Mouse (Mus musculus) liver, adult (tissue): ENCODE data around the gene Myrip.

Source experiments
- GATA4 ChIP-seq: IDR thresholded peaks from 2 replicates; pipeline ENCODE4 v1.6.1; 2014; ENCODE audit warnings: mild to moderate bottlenecking, low read length; ENCODE audit not compliant: insufficient replicate concordance

Gene Myrip

GRCm38 (mm10) chr9:120304300-120305137 lies 3.2 kb downstream of the Myrip start:
- no peak for TF ChIP-seq GATA4

- TF ChIP-seq GATA4, result no peak
Observed at GRCm38 (mm10) chr9:120315171-120315570, 13.9 kb downstream of the Myrip start.

- no peak for TF ChIP-seq GATA4
Observed at GRCm38 (mm10) chr9:120319099-120319498, 17.8 kb downstream of the Myrip start.

DNA sequence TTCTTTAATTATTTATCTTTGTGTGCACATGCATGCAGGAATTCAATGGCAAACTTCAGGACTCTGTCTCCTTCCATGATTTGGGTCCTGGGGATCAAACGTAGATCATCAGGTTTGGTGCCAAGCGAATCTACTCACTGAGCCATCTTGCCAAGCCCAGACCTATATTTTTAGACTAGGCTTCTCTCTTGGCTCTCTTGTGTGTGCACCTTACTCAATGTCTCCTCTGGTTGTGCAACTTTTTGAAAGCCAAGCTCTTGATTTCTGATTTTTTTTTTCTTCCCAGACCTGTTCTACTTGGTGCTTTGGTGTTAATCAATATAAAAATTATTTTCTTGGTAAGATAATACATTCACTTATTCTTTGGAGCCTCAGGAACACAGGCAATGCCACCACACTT lies 19.3 kb downstream of the Myrip start:
- no peak for TF ChIP-seq GATA4

DNA sequence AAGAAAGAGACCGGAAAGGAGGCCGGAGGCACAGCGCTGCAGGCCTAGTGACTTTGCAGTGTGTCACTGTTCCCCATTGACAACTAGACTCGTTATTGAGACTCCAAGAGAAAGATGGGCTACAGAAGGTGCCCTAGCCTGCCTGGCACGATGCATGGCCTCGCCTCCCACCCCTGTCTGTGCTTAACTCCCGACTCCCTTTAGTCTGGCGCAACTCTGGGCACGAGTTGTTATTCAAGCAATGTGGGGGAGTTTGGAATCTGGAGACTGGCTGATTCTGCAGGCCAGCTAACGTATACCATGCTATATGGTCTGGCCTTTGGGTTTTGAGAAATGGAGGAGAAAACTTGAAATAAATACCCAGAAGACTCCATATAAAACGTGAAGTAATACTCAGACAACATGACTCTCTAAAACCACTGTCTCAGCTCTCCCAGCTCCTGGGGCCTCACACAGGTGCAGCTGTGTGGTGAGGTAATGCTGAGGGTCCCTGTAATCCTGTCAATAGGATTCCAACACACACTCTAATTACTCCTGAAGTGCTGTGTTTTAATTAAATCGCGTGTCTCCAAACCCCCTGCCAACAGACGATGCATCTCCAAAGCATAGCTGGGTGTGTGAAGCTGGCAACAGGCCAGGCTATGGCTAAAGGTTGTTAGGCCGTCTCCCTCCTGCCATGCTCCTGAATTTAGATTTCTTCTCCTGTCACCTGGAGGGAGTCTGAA lies 21.6 kb downstream of the Myrip start:
- no peak for TF ChIP-seq GATA4

DNA sequence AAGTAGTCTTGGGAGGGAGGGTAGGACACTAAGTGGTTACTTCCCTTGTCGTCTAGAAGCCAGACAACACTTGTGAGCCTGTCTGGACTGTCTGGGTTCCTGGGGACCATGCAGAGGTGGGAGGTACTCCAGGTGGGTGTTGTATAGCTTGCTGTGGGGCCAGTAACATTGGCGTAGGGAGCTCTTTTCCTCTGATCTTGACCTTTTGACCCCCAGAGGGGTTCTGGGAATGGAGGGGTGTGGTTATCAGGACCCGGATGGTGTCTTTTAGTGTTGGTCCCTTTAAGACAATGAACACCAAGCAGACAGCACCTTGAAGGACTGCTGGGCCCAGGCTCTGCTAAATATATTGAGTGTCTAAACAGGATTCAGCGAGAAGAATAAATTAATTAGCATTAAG lies 36.9 kb downstream of the Myrip start:
- no peak for TF ChIP-seq GATA4

DNA sequence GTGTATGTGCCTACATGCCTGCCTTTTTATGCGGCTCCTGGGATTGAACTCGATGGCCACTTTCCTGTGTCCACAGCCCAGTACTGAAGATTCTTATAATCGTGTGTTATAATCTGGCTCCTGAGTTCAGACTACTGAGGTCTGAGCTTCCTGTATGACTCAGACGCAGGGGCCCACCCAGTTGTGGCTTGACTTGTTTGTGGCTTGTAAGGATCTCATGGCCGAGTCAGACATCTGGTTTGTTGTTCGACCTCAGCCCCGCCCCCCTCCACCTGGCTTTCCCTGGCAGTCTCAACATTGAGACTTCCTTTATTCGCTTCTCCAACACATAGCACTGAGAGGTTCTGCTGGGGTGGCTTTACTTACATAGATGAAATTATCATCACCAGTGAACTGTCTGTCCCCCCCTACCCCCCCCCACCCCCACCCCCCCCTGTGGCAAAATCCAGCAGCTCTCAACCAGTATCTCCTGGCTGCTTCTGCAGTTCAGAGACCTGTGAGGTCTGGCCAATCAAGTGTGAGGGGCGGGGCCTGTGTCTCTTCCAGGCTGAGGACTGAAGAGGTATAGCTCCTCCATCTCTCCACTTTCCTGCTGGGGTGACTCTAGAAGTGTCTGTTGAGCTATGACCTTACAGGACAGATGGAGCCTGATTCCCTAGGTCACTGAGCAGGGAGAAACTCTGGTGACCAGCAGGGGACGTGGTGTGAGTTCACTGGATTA lies 38.8 kb downstream of the Myrip start:
- no peak for TF ChIP-seq GATA4

GRCm38 (mm10) chr9:120343123-120343790 lies 41.9 kb downstream of the Myrip start:
- TF ChIP-seq GATA4, result no peak

DNA sequence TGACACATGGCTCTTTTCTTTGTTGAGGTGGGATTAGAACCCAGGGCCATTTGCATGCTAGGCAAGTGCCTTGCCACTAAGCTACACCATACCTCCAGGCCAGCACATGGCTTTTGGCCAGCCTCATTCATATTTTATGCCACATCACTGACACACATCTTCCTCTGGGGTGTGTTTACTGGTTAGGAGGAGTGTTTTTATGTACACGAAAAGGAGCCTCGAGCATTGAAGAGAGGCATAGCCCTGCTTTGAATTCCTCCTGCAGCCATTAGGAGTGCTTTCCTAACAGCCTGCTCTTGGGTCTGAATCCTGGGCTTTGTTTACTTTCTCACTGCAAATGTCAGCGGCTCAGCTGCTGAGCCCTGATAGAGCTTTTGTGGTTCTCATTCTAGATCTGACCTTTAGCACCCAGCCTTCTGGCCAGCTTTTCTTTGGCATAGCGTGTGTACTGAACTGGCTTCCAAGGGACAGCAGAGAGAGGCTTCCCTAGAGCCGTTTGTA lies 44.4 kb downstream of the Myrip start:
- peak; percentile 37; the same call in 1 of the 2 replicates for TF ChIP-seq GATA4

DNA sequence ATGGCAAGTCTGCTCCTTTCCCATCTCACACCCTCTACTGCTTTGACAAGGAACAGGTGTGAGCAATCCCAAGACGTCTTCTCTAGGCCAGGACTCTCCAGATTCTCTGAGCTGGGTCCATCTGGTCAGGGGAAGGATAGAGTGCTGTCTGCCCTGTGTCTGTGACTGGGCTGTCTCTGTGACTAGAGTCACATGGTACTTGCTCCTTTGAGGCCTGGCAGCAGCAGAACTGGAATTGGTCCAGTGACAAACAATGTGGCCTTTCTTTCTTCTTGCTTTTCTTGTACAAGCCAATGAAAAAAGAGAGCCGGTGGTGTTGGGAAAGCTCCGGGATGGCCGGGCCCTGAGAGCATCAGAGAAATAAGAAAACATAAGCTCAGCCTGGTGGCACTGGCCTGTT lies 47.8 kb downstream of the Myrip start:
- no peak for TF ChIP-seq GATA4

- TF ChIP-seq GATA4, result peak; percentile 83; the same call in 1 of the 2 replicates
Observed at GRCm38 (mm10) chr9:120350346-120350745, 49.0 kb downstream of the Myrip start.

- no peak for TF ChIP-seq GATA4
Observed at GRCm38 (mm10) chr9:120351061-120351460, 49.7 kb downstream of the Myrip start.

- no peak for TF ChIP-seq GATA4
Observed at GRCm38 (mm10) chr9:120351474-120351873, 50.2 kb downstream of the Myrip start.

DNA sequence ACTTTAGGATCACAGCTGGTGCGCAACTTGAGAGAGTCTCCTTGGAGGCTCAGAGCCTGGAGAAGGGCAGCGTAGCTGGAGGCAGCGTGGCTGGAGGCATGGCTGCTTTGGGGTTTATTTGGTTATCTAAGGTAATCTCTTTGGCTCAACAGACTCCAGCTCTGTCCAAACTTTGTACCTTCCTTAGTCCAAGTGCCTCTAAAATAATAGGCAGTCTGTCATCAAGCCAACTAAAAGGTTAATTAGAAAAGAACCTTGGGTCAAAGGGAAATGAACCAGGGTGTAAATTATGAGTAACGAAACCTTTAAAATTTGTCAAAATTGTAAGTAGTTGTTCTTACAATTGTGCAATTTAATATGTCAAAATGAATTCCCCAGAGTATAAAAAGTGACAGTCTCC lies 51.7 kb downstream of the Myrip start:
- TF ChIP-seq GATA4, result no peak

- TF ChIP-seq GATA4, result no peak
Observed at GRCm38 (mm10) chr9:120353967-120354366, 52.7 kb downstream of the Myrip start.
